Mouse (Mus musculus): ENCODE measurements around the gene Artn. TPM values are rescaled to one million over a fixed set of nuclear protein-coding genes. Genes with fewer than 3 reads are reported as not detected.

Gene Artn
- polyA plus RNA-seq, 1 experiment from 2014 or later = 1.8 TPM

DNA sequence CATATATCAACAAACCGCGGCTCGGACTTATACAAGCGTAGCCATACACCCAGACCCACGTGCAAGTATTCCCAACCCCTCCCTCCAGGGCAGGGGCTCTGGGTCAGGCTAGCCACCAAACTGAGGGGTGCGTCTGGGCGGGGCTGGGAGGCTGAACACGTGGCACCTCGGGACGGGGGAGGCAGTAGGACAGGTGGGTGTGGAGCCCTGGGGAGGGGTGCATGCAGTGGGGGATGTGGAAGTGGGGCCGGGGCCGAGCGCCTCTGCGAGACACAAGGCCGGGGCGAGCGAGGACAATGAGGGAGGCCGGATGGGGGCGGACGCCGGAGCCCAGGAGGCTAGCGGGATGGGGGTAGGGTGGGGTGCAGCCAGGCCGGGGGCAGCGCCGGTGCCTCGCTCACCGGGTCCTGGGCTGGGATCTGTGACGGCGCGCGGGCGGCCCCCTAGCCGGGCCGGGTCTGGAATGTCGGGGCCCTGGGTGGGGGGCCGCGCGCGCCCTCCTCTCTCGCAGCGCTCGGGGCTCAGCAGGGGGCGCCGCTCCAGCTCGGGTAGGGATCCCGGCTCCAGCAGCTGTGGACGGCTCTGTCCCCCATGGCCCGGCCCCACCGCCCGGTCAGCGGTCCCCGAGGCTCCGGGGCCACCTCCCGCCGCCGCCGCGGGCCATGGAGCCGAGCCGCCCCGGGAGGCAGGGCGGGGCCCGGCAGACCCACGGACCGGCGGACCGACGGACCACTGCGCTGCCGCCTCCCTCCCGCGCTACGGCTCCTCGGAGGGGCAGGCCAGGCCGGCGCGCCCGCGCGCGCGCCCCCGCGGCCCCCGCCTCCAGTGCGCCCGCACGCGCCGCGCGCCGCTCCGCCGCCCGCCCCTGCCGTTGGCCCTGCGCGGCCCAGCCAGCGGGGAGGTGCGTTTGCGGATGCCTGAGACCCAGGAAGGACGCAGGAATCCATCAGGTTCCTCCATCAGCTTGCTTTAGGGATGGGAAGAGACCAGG is 46.6 kb downstream of the Artn start, which contains the start of gene B4galt2:
B4galt2 (minus strand) TSS at position 787 of the 991 bp plus-strand sequence.
- H3K27me3 ChIP-seq (ENCODE audit: insufficient read depth, poor library complexity, severe bottlenecking) = no peaks in the 10 kb centered on the region

GRCm38 (mm10) chr4:117878703-117879102 is 50.9 kb downstream of the Artn start:
- Histone ChIP-seq H3K9me3 (no peaks in the 10 kb centered on the region), H3K27me3 (ENCODE audit: insufficient read depth, poor library complexity, severe bottlenecking) (no peaks in the 10 kb centered on the region), H3K27ac (no peak overlapping the region), H3K4me3 (no peak overlapping the region), H3K36me3 (peaks cover 77% of the 10 kb centered on the region), H3K4me1 (replicated peaks) (peaks cover 39% of the 10 kb centered on the region)
- WGBS = 83% methylated on average over 5 of the region's 5 CpGs
- DNase-seq (ENCODE audit: low spot score) = no peak

More for the DNA sequence above, 46.6 kb downstream of the Artn start, which contains the start of gene B4galt2:
- Histone ChIP-seq H3K9me3 (no peaks in the 10 kb centered on the region), H3K36me3 (peaks cover 56% of the 10 kb centered on the region), H3K27ac (peak within 1 kb of the TSS; percentile 96), H3K4me3 (peak within 1 kb of the TSS; percentile 87), H3K4me1 (replicated peaks) (peaks cover 69% of the 10 kb centered on the region)
- WGBS = under 1% methylated on average over 95 of the region's 103 CpGs
- DNase-seq (ENCODE audit: low spot score) = peak; percentile 68

GRCm38 (mm10) chr4:117878301-117878700 is 51.3 kb downstream of the Artn start:
- Histone ChIP-seq H3K27ac (0 out of 2 replicates have a peak overlapping the region, but pooled peaks have one; percentile 18), H3K36me3 (peaks cover 81% of the 10 kb centered on the region), H3K4me1 (replicated peaks) (peaks cover 37% of the 10 kb centered on the region), H3K9me3 (no peaks in the 10 kb centered on the region), H3K27me3 (ENCODE audit: insufficient read depth, poor library complexity, severe bottlenecking) (no peaks in the 10 kb centered on the region), H3K4me3 (no peak overlapping the region)
- WGBS = 78% methylated on average over 10 of the region's 10 CpGs
- no peak for DNase-seq (ENCODE audit: low spot score)

Other genes starting within 250 kb of the Artn start
- gene Dmap1, start 247.5 kb downstream of the Artn start, polyA plus RNA-seq (2016; fragmentation: Nextera tagmentation; extraction: Ambion mirVana) = 69.2 and 72.5 TPM in 2 replicates
- gene Gm12845, start 205.4 kb downstream of the Artn start, polyA plus RNA-seq (2016; fragmentation: Nextera tagmentation; extraction: Ambion mirVana) = not detected in 2 replicates
- not detected in 2 replicates for gene Klf17, start 164.1 kb downstream of the Artn start, polyA plus RNA-seq (2016; fragmentation: Nextera tagmentation; extraction: Ambion mirVana)
- gene Slc6a9, start 95.3 kb downstream of the Artn start, polyA plus RNA-seq (2016; fragmentation: Nextera tagmentation; extraction: Ambion mirVana) = 7.2 and 7.3 TPM in 2 replicates
- 2.0 and 2.4 TPM in 2 replicates for gene Ccdc24, start 57.2 kb downstream of the Artn start, polyA plus RNA-seq (2016; fragmentation: Nextera tagmentation; extraction: Ambion mirVana)
- gene B4galt2, start 46.3 kb downstream of the Artn start, polyA plus RNA-seq (2016; fragmentation: Nextera tagmentation; extraction: Ambion mirVana) = 22.7 and 31.7 TPM in 2 replicates
- 208 and 263 TPM in 2 replicates for gene Atp6v0b, start 42.4 kb downstream of the Artn start, polyA plus RNA-seq (2016; fragmentation: Nextera tagmentation; extraction: Ambion mirVana)
- gene Dph2, start 37.7 kb downstream of the Artn start, polyA plus RNA-seq (2016; fragmentation: Nextera tagmentation; extraction: Ambion mirVana) = 27.1 and 27.5 TPM in 2 replicates
- 71.1 and 79.5 TPM in 2 replicates for gene Ipo13, start 14.8 kb downstream of the Artn start, polyA plus RNA-seq (2016; fragmentation: Nextera tagmentation; extraction: Ambion mirVana)
- 6.2 and 10.8 TPM in 2 replicates for gene St3gal3, start 205.2 kb upstream of the Artn start, polyA plus RNA-seq (2016; fragmentation: Nextera tagmentation; extraction: Ambion mirVana)

Measured in hindbrain, embryonic 10.5 days (tissue).